Mouse (Mus musculus) olfactory bulb, adult 2 months (tissue): Measurements from ENCODE around the gene Fcrl1.

Experiments
- CTCF ChIP-seq: fragments of 200-500 bp; IDR thresholded peaks from 2 replicates; pipeline ENCODE4 v1.5.1; 2012; ENCODE audit warnings: low read depth, mild to moderate bottlenecking, low read length, moderate library complexity; ENCODE audit not compliant: insufficient read depth
- POLR2A ChIP-seq: fragments of 200-500 bp; IDR thresholded peaks from 2 replicates; pipeline ENCODE4 v1.6.1; 2012; ENCODE audit warnings: mild to moderate bottlenecking, low read depth, low read length, moderate library complexity; ENCODE audit not compliant: insufficient read depth

DNA sequence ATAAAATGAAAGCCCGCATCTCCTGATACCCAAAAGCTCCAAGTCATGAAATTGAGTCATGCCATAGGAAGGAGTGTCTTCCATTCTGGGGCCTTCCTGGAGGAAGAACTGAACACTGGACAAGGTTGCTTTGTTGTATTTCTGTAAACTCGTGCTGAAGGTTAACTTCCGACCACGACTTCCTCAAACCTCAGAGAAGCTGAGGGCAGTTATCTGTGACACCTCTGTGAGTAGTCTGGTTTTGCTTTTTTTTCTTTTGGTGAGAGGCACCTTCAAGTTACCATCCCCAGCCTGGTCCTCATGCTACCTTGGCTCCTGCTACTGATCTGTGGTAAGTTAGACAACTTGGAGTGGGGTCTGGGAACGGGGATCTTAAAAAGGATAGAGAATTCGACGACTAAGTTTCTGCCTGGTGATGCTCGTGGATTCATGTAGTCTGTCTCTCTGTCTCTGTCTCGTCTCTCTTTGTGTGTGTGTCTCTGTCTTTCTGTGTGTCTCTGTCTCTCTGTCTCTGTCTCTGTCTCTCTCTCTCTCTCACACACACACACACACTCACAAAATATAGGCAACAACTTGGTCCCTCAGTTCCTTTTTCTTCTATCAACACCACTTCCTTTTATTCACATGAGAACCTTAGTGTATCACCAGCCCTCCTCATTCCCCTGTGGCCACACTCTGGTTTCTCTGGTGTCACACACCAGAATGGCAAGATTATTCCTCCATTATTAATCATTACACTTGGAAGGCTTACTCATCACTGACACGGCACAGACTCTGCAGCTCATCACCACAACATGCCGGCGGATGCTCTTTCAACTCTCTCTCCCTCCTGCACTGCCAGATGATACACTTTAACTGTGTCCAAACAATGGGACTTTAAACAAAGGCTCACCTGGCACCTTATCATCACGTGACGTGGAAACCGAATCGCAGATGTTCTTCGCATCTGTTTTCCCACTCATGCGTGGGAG lies at the start of gene Fcrl1:
- TF ChIP-seq POLR2A (no peak), CTCF (no peak)
